Mouse (Mus musculus): ENCODE results near the gene Tomm70a. TPM values are rescaled to one million over a fixed set of nuclear protein-coding genes. Genes with fewer than 3 reads are reported as not detected.
"Not testable (repeated sequence)": the region's sequence is repeated elsewhere in the genome, so short reads cannot be mapped to it uniquely, and the experiment has no call there.

Tomm70a gene
- polyA plus RNA-seq, 1 experiment from 2014 or later, result 66.9 TPM

- H3K4me3 ChIP-seq (ENCODE audit: low read depth, low read length), result no peak overlapping the region
- no peaks in the 10 kb centered on the region for H3K4me1 ChIP-seq (replicated peaks; ENCODE audit: control insufficient read depth, insufficient read depth, low read length)
- H3K27me3 ChIP-seq (replicated peaks; ENCODE audit: control insufficient read depth, insufficient read depth, low read length), result no peaks in the 10 kb centered on the region
- WGBS, result 92% methylated on average over 6 of the region's 6 CpGs
- no peak overlapping the region for H3K4me2 ChIP-seq
- no peak overlapping the region for H3K9ac ChIP-seq (ENCODE audit: low read depth, low read length)
- DNase-seq (ENCODE audit: low spot score), result no peak
- H3K36me3 ChIP-seq (ENCODE audit: control insufficient read depth, insufficient read depth, low read length), result no peaks in the 10 kb centered on the region
- no peaks in the 10 kb centered on the region for H3K9me3 ChIP-seq (ENCODE audit: control insufficient read depth, low read length)
- ATAC-seq (replicated peaks; ENCODE audit: low FRiP score), result no peak
- H3K27ac ChIP-seq (ENCODE audit: low read depth, low read length), result no peak overlapping the region
Measured at GRCm38 (mm10) chr16:57171570-57171969, 50.1 kb downstream of the Tomm70a start.

- not testable (repeated sequence) for ATAC-seq (replicated peaks; ENCODE audit: low FRiP score); DNase-seq (ENCODE audit: low spot score); H3K4me3 ChIP-seq (ENCODE audit: low read depth, low read length); H3K9me3 ChIP-seq (ENCODE audit: control insufficient read depth, low read length); H3K9ac ChIP-seq (ENCODE audit: low read depth, low read length); H3K36me3 ChIP-seq (ENCODE audit: control insufficient read depth, insufficient read depth, low read length); H3K27ac ChIP-seq (ENCODE audit: low read depth, low read length); H3K4me2 ChIP-seq; H3K4me1 ChIP-seq (replicated peaks; ENCODE audit: control insufficient read depth, insufficient read depth, low read length); H3K27me3 ChIP-seq (replicated peaks; ENCODE audit: control insufficient read depth, insufficient read depth, low read length)
Measured at GRCm38 (mm10) chr16:57174480-57174879, 53.0 kb downstream of the Tomm70a start.

- no peak overlapping the region for H3K27ac ChIP-seq (ENCODE audit: low read depth, low read length)
- WGBS, result 79% methylated on average over 2 of the region's 2 CpGs
- no peak overlapping the region for H3K9ac ChIP-seq (ENCODE audit: low read depth, low read length)
- no peaks in the 10 kb centered on the region for H3K9me3 ChIP-seq (ENCODE audit: control insufficient read depth, low read length)
- no peaks in the 10 kb centered on the region for H3K36me3 ChIP-seq (ENCODE audit: control insufficient read depth, insufficient read depth, low read length)
- H3K4me1 ChIP-seq (replicated peaks; ENCODE audit: control insufficient read depth, insufficient read depth, low read length), result no peaks in the 10 kb centered on the region
- no peak overlapping the region for H3K4me2 ChIP-seq
- no peaks in the 10 kb centered on the region for H3K27me3 ChIP-seq (replicated peaks; ENCODE audit: control insufficient read depth, insufficient read depth, low read length)
- ATAC-seq (replicated peaks; ENCODE audit: low FRiP score) (no peak), DNase-seq (ENCODE audit: low spot score) (no peak)
- no peak overlapping the region for H3K4me3 ChIP-seq (ENCODE audit: low read depth, low read length)
Measured at GRCm38 (mm10) chr16:57175751-57176150, 54.2 kb downstream of the Tomm70a start.

- H3K9ac ChIP-seq (ENCODE audit: low read depth, low read length), result no peak overlapping the region
- H3K36me3 ChIP-seq (ENCODE audit: control insufficient read depth, insufficient read depth, low read length), result 0 out of 2 replicates have a peak, but pooled peaks cover 4% of the 10 kb centered on the region
- no peak overlapping the region for H3K4me2 ChIP-seq
- H3K27me3 ChIP-seq (replicated peaks; ENCODE audit: control insufficient read depth, insufficient read depth, low read length), result no peaks in the 10 kb centered on the region
- DNase-seq (ENCODE audit: low spot score) (no peak), ATAC-seq (replicated peaks; ENCODE audit: low FRiP score) (no peak)
- no peaks in the 10 kb centered on the region for H3K9me3 ChIP-seq (ENCODE audit: control insufficient read depth, low read length)
- H3K4me1 ChIP-seq (replicated peaks; ENCODE audit: control insufficient read depth, insufficient read depth, low read length), result no peaks in the 10 kb centered on the region
- H3K27ac ChIP-seq (ENCODE audit: low read depth, low read length), result no peak overlapping the region
- 78% methylated on average over 7 of the region's 7 CpGs for WGBS
- no peak overlapping the region for H3K4me3 ChIP-seq (ENCODE audit: low read depth, low read length)
Measured at GRCm38 (mm10) chr16:57176276-57176675, 54.8 kb downstream of the Tomm70a start.

- H3K4me3 ChIP-seq (ENCODE audit: low read depth, low read length), result no peak overlapping the region
- H3K9me3 ChIP-seq (ENCODE audit: control insufficient read depth, low read length), result no peaks in the 10 kb centered on the region
- DNase-seq (ENCODE audit: low spot score) (no peak), ATAC-seq (replicated peaks; ENCODE audit: low FRiP score) (no peak)
- no peaks in the 10 kb centered on the region for H3K27me3 ChIP-seq (replicated peaks; ENCODE audit: control insufficient read depth, insufficient read depth, low read length)
- H3K4me1 ChIP-seq (replicated peaks; ENCODE audit: control insufficient read depth, insufficient read depth, low read length), result no peaks in the 10 kb centered on the region
- H3K4me2 ChIP-seq, result no peak overlapping the region
- H3K27ac ChIP-seq (ENCODE audit: low read depth, low read length), result no peak overlapping the region
- 53% methylated on average over 2 of the region's 2 CpGs for WGBS
- H3K36me3 ChIP-seq (ENCODE audit: control insufficient read depth, insufficient read depth, low read length), result peaks cover 10% of the 10 kb centered on the region; the same call in 1 of the 2 replicates
- no peak overlapping the region for H3K9ac ChIP-seq (ENCODE audit: low read depth, low read length)
Measured at GRCm38 (mm10) chr16:57177254-57177653, 55.8 kb downstream of the Tomm70a start.

GRCm38 (mm10) chr16:57177664-57178063 is 56.2 kb downstream of the Tomm70a start:
- ATAC-seq (replicated peaks; ENCODE audit: low FRiP score) (no peak), DNase-seq (ENCODE audit: low spot score) (no peak)
- H3K9me3 ChIP-seq (ENCODE audit: control insufficient read depth, low read length), result no peaks in the 10 kb centered on the region
- no peak overlapping the region for H3K4me3 ChIP-seq (ENCODE audit: low read depth, low read length)
- H3K27ac ChIP-seq (ENCODE audit: low read depth, low read length), result no peak overlapping the region
- WGBS, result 65% methylated on average over 10 of the region's 10 CpGs
- H3K36me3 ChIP-seq (ENCODE audit: control insufficient read depth, insufficient read depth, low read length), result peaks cover 14% of the 10 kb centered on the region; the same call in 1 of the 2 replicates
- no peak overlapping the region for H3K4me2 ChIP-seq
- H3K27me3 ChIP-seq (replicated peaks; ENCODE audit: control insufficient read depth, insufficient read depth, low read length), result no peaks in the 10 kb centered on the region
- H3K4me1 ChIP-seq (replicated peaks; ENCODE audit: control insufficient read depth, insufficient read depth, low read length), result no peaks in the 10 kb centered on the region
- no peak overlapping the region for H3K9ac ChIP-seq (ENCODE audit: low read depth, low read length)

- no peaks in the 10 kb centered on the region for H3K4me1 ChIP-seq (replicated peaks; ENCODE audit: control insufficient read depth, insufficient read depth, low read length)
- ATAC-seq (replicated peaks; ENCODE audit: low FRiP score) (no peak), DNase-seq (ENCODE audit: low spot score) (no peak)
- WGBS, result 82% methylated on average over 11 of the region's 11 CpGs
- H3K36me3 ChIP-seq (ENCODE audit: control insufficient read depth, insufficient read depth, low read length), result peaks cover 21% of the 10 kb centered on the region; the same call in 1 of the 2 replicates
- no peak overlapping the region for H3K4me2 ChIP-seq
- H3K27ac ChIP-seq (ENCODE audit: low read depth, low read length), result no peak overlapping the region
- H3K4me3 ChIP-seq (ENCODE audit: low read depth, low read length), result no peak overlapping the region
- no peaks in the 10 kb centered on the region for H3K9me3 ChIP-seq (ENCODE audit: control insufficient read depth, low read length)
- no peak overlapping the region for H3K9ac ChIP-seq (ENCODE audit: low read depth, low read length)
- H3K27me3 ChIP-seq (replicated peaks; ENCODE audit: control insufficient read depth, insufficient read depth, low read length), result no peaks in the 10 kb centered on the region
Measured at GRCm38 (mm10) chr16:57181180-57181579, 59.7 kb downstream of the Tomm70a start.

- Histone ChIP-seq H3K9ac (ENCODE audit: low read depth, low read length) (no peak overlapping the region), H3K27ac (ENCODE audit: low read depth, low read length) (no peak overlapping the region; the same call in 1 of the 2 replicates), H3K4me3 (ENCODE audit: low read depth, low read length) (no peak overlapping the region), H3K9me3 (ENCODE audit: control insufficient read depth, low read length) (no peaks in the 10 kb centered on the region), H3K36me3 (ENCODE audit: control insufficient read depth, insufficient read depth, low read length) (peaks cover 21% of the 10 kb centered on the region; the same call in 1 of the 2 replicates), H3K4me1 (replicated peaks; ENCODE audit: control insufficient read depth, insufficient read depth, low read length) (no peaks in the 10 kb centered on the region), H3K4me2 (no peak overlapping the region), H3K27me3 (replicated peaks; ENCODE audit: control insufficient read depth, insufficient read depth, low read length) (no peaks in the 10 kb centered on the region)
- WGBS, result 81% methylated on average over 5 of the region's 5 CpGs
- ATAC-seq (replicated peaks; ENCODE audit: low FRiP score) (peak; percentile 63), DNase-seq (ENCODE audit: low spot score) (no peak)
Measured at GRCm38 (mm10) chr16:57182037-57182436, 60.5 kb downstream of the Tomm70a start.

- H3K4me1 ChIP-seq (replicated peaks; ENCODE audit: control insufficient read depth, insufficient read depth, low read length), result no peaks in the 10 kb centered on the region
- no peak overlapping the region for H3K9ac ChIP-seq (ENCODE audit: low read depth, low read length)
Measured at GRCm38 (mm10) chr16:57186618-57187017, 65.1 kb downstream of the Tomm70a start.

More at GRCm38 (mm10) chr16:57186618-57187017, 65.1 kb downstream of the Tomm70a start:
- no peaks in the 10 kb centered on the region for H3K27me3 ChIP-seq (replicated peaks; ENCODE audit: control insufficient read depth, insufficient read depth, low read length)
- no peak overlapping the region for H3K4me2 ChIP-seq
- H3K27ac ChIP-seq (ENCODE audit: low read depth, low read length), result no peak overlapping the region
- ATAC-seq (replicated peaks; ENCODE audit: low FRiP score) (no peak), DNase-seq (ENCODE audit: low spot score) (no peak)
- peaks cover 18% of the 10 kb centered on the region; the same call in 1 of the 2 replicates for H3K36me3 ChIP-seq (ENCODE audit: control insufficient read depth, insufficient read depth, low read length)
- H3K4me3 ChIP-seq (ENCODE audit: low read depth, low read length), result no peak overlapping the region
- WGBS, result 96% methylated on average over 4 of the region's 4 CpGs
- no peaks in the 10 kb centered on the region for H3K9me3 ChIP-seq (ENCODE audit: control insufficient read depth, low read length)

Data from liver, embryonic 11.5 days (tissue).